Mouse (Mus musculus): ENCODE measurements around the gene Ccdc40.
"Not testable (repeated sequence)": the region's sequence is repeated elsewhere in the genome, so short reads cannot be mapped to it uniquely, and the experiment has no call there.

The Ccdc40 gene

GRCm38 (mm10) chr11:119285791-119286527, 57.6 kb downstream of the Ccdc40 start:
- DNase-seq (ENCODE audit: low read depth): no peak

- no peak for DNase-seq (ENCODE audit: low read depth)
Measured at GRCm38 (mm10) chr11:119287207-119287992, 59.0 kb downstream of the Ccdc40 start.

GRCm38 (mm10) chr11:119292861-119293260, 64.5 kb downstream of the Ccdc40 start:
- DNase-seq (ENCODE audit: low read depth): not testable (repeated sequence)

GRCm38 (mm10) chr11:119297996-119298395, 69.6 kb downstream of the Ccdc40 start:
- DNase-seq (ENCODE audit: low read depth): no peak

GRCm38 (mm10) chr11:119298917-119299316, 70.5 kb downstream of the Ccdc40 start:
- no peak for DNase-seq (ENCODE audit: low read depth)

GRCm38 (mm10) chr11:119299391-119300245, 71.2 kb downstream of the Ccdc40 start, which contains the start of gene Eif4a3:
Gene Eif4a3 (minus strand): TSS chr11:119300089.
- peak; percentile 93 for DNase-seq (ENCODE audit: low read depth)

GRCm38 (mm10) chr11:119300246-119300935, 72.0 kb downstream of the Ccdc40 start:
- DNase-seq (ENCODE audit: low read depth): peak; percentile 36

GRCm38 (mm10) chr11:119300986-119301385, 72.6 kb downstream of the Ccdc40 start:
- no peak for DNase-seq (ENCODE audit: low read depth)

GRCm38 (mm10) chr11:119304904-119305712, 76.7 kb downstream of the Ccdc40 start:
- no peak for DNase-seq (ENCODE audit: low read depth)

- DNase-seq (ENCODE audit: low read depth): no peak
Measured at GRCm38 (mm10) chr11:119306762-119307657, 78.6 kb downstream of the Ccdc40 start.

- no peak for DNase-seq (ENCODE audit: low read depth)
Measured at GRCm38 (mm10) chr11:119307658-119307867, 79.2 kb downstream of the Ccdc40 start, which contains the start of gene Card14. Gene Card14 (plus strand): TSS chr11:119307768.

GRCm38 (mm10) chr11:119307916-119308315, 79.5 kb downstream of the Ccdc40 start:
- DNase-seq (ENCODE audit: low read depth): no peak

- DNase-seq (ENCODE audit: low read depth): no peak
Measured at GRCm38 (mm10) chr11:119310621-119311020, 82.2 kb downstream of the Ccdc40 start.

- no peak for DNase-seq (ENCODE audit: low read depth)
Measured at GRCm38 (mm10) chr11:119314252-119314936, 86.0 kb downstream of the Ccdc40 start.
